Mouse (Mus musculus) CH12F3 (cell line): ENCODE measurements around the gene Psmb3.

Source experiments
- in situ Hi-C: fragments of 300-500 bp; cut with MboI; formaldehyde crosslinking; loops from 2 replicates; pipeline ENCODE4 v1.14.3; 2020; ENCODE audit warnings: low sequenced_read_pairs

The Psmb3 gene

GRCm38 (mm10) chr11:97666794-97667193 lies 36.4 kb upstream of the Psmb3 start:
- in situ Hi-C loops: no loop called here

GRCm38 (mm10) chr11:97668160-97668559 lies 35.0 kb upstream of the Psmb3 start:
- in situ Hi-C loops: no loop called here

GRCm38 (mm10) chr11:97669268-97669667 lies 33.9 kb upstream of the Psmb3 start:
- in situ Hi-C loops: no loop called here

- in situ Hi-C loops: no loop called here
These were observed 33.4 kb upstream of the Psmb3 start for GRCm38 (mm10) chr11:97669829-97670228.

- in situ Hi-C loops: no loop called here
These were observed 32.7 kb upstream of the Psmb3 start for GRCm38 (mm10) chr11:97670234-97671176.

- in situ Hi-C loops: no loop called here
These were observed 32.0 kb upstream of the Psmb3 start for GRCm38 (mm10) chr11:97671177-97671527.

GRCm38 (mm10) chr11:97673148-97673547 lies 30.1 kb upstream of the Psmb3 start:
- in situ Hi-C loops: no loop called here

GRCm38 (mm10) chr11:97676050-97676754 lies 27.0 kb upstream of the Psmb3 start:
- in situ Hi-C loops: no loop called here

- in situ Hi-C loops: no loop called here
These were observed 25.8 kb upstream of the Psmb3 start for GRCm38 (mm10) chr11:97677381-97677780.

GRCm38 (mm10) chr11:97677842-97678241 lies 25.4 kb upstream of the Psmb3 start:
- in situ Hi-C loops: no loop called here

GRCm38 (mm10) chr11:97678301-97678700 lies 24.9 kb upstream of the Psmb3 start:
- in situ Hi-C loops: no loop called here

GRCm38 (mm10) chr11:97680430-97680829 lies 22.8 kb upstream of the Psmb3 start:
- in situ Hi-C loops: no loop called here

GRCm38 (mm10) chr11:97682504-97683055 lies 20.6 kb upstream of the Psmb3 start:
- in situ Hi-C loops: no loop called here

GRCm38 (mm10) chr11:97684063-97684680 lies 19.0 kb upstream of the Psmb3 start:
- in situ Hi-C loops: no loop called here

- in situ Hi-C loops: no loop called here
These were observed 18.4 kb upstream of the Psmb3 start for GRCm38 (mm10) chr11:97684766-97685165.

GRCm38 (mm10) chr11:97685613-97686321 lies 17.4 kb upstream of the Psmb3 start, which contains the start of gene Cisd3:
Gene Cisd3, plus strand, starts transcription at chr11:97685826.
- in situ Hi-C loops: no loop called here

- in situ Hi-C loops: no loop called here
These were observed 16.8 kb upstream of the Psmb3 start for GRCm38 (mm10) chr11:97686322-97686908.

- in situ Hi-C loops: no loop called here
These were observed 16.1 kb upstream of the Psmb3 start for GRCm38 (mm10) chr11:97687061-97687460.

GRCm38 (mm10) chr11:97689861-97690260 lies 13.3 kb upstream of the Psmb3 start:
- in situ Hi-C loops: loop anchor here (10.0 kb wide), 2 partner anchors 45 to 205 kb away; no protein-coding TSS in a partner anchor

- in situ Hi-C loops: loop anchor here (10.0 kb wide), 2 partner anchors 50 to 210 kb away; no protein-coding TSS in a partner anchor
These were observed 8.8 kb upstream of the Psmb3 start for GRCm38 (mm10) chr11:97694435-97694834.
